Mouse (Mus musculus) left cerebral cortex, adult 9 months (tissue): ENCODE measurements around the gene Krtap19-5.

Experiments
- DNase-seq, 2 experiments: peaks; one replicate each; pipeline ENCODE4 v3.0.0; 2022; ENCODE audit warnings: low spot score in 2 of 2

The Krtap19-5 gene

GRCm38 (mm10) chr16:88896357-88896756, at the start of gene Krtap19-5:
Krtap19-5 (minus strand) TSS chr16:88896457.
- DNase-seq = no peak

- DNase-seq = no peak
Measured at GRCm38 (mm10) chr16:88941106-88941505, 44.8 kb upstream of the Krtap19-5 start.

DNA sequence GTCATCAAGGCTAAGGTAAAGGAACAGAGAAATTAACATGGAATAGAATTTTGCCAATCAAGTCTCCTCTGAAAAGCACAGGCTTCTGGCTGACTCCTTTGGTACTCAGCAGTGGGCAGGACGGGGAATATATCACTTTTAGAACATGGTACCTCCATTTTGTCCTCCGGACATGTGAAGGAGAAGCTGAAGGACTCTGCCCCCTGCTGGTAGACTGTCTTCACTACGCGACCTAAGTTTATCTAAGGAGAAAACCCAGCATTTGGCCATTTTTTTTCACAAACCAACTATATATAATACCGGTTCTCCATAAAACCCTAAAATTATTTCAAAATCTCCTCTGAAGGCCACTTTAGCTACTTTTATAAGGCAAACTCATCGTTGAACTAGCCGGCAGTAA, 42.0 kb upstream of the Krtap19-5 start:
- DNase-seq = no peak

DNA sequence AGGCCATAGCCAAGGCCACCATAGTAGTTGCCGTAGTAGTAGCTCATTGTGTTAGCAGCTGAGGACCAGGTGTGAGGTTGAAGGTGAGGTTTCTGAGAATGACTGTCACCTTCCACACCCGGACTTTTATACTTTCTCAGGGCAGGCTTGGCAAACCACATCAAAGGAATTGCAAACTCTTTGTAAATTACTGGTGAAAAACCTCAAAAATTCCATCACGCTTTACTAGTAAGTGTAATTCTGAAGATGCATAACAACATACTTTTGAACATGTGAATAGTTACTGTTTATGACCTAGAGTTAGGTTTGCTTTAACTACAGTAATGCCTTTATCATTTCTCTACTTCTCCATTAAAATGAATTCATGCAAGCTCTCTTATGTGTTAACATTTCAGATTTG, 35.9 kb upstream of the Krtap19-5 start, which contains the start of gene Krtap19-9b:
Krtap19-9b (minus strand) TSS at position 101 of the 400 bp plus-strand sequence.
- no peak for DNase-seq

DNA sequence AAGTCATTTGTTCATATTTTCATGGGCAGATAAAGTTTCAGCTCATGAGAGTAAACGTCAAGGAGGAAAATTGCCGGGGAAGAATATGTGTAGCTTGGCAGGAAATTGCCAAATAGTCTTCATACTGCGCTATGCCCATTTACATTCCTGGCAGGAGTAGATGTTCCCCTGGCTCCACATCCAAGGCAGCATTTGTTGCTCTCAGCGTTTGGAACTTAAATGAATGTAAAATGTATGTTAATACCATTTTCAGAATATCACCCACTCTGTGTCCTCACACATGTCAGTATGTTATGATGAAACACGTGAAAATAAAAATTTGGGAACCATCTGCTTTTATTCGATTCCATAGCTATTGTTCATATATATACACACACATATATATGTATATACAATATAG, 9.4 kb downstream of the Krtap19-5 start:
- no peak for DNase-seq

DNA sequence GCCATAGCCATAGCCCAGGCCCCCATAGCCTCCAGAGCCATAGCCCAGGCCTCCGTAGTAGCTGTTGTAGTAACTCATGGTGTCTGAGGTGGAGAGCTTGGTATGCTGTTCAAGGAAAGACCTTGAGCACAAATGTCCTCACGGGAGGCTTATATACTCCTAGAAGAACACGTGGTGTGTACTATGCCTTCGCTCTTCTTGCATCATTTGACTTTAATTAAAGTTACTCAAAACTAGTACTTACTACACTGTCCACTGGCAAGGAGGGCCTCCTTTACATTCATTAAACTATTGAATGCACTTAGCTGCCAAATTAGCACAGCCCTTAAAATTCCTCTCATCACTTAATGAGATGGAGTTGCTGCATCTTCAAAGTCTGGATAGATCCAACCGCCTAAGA, 11.3 kb downstream of the Krtap19-5 start, which contains the start of gene Krtap19-4:
Krtap19-4 (minus strand) TSS at position 101 of the 400 bp plus-strand sequence.
- no peak for DNase-seq

GRCm38 (mm10) chr16:88877938-88878337, 18.3 kb downstream of the Krtap19-5 start, which contains the start of gene Krtap19-3:
Krtap19-3 (minus strand) TSS chr16:88878038.
- no peak for DNase-seq

- no peak for DNase-seq
Measured at GRCm38 (mm10) chr16:88874169-88874568, 22.1 kb downstream of the Krtap19-5 start, which contains the start of gene Krtap19-2. Krtap19-2 (minus strand) TSS chr16:88874269.

GRCm38 (mm10) chr16:88869311-88869710, 26.9 kb downstream of the Krtap19-5 start, which contains the start of gene Krtap19-1:
Krtap19-1 (minus strand) TSS chr16:88869411.
- DNase-seq = no peak

DNA sequence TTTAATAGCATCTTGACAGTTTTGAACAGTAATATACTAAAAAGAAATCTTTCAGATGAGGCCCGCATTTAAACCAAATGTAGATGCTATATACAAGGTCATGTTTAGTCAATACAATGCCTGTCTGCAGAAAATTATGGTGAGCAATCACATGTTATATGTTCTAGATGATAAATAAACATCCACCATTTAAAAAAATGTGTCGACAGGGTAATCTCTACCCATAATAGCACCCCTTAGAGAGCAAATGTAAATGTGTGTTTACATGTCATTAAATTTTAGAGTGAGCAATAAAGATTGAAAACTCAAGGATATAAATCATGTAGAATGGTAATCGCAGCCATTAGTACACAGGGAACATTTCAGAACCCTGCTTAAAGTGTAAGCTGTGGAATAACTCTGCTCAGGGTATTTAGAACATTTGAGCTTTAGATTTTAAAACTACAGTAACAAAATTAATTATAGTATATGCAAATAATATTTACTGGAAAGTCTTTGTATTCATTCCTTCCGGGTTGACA, 31.3 kb downstream of the Krtap19-5 start:
- DNase-seq = no peak

GRCm38 (mm10) chr16:88851450-88851849, 44.8 kb downstream of the Krtap19-5 start:
- no peak for DNase-seq

DNA sequence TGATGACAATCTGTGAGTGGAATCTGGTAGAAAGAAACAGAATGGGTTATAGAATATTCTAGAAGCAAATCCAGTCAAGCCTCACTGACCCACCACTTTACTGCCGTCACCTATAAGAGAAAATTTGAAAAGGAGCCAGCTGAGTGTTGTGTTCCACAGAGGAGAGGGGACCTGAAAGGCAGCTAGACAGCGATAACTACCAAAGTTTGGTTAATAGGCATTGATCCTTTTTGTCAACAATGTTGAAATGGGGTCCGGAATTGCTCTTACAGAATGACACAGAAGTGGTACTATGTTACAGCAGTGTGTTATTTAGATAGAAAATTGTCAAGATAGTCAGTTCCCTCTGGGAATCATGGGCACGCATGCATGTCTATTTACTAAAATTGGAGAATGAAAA, 47.7 kb downstream of the Krtap19-5 start:
- DNase-seq = no peak

DNA sequence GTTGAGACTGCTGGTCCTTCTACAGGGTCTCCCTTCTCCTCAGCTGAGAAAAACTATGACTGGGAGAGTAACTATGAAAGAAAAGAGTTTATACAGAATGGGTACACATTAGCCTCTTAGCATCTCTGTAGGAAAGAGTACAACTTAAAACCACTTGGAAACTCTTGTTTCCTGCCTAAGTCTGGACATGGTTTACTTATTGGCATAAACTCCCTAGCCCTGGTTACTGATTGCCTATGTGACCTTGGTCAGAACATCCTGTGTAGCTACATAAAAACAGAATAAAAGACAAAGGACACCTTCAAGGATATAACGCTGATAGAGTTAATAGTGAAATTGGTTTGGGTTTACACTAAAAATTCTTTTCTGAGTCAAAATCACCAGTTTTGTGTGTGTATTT, 48.9 kb downstream of the Krtap19-5 start:
- no peak for DNase-seq
